Mouse (Mus musculus) left cerebral cortex, postnatal 14 days (tissue): Measurements from ENCODE around the gene Kctd7. TPM values are rescaled to one million over a fixed set of nuclear protein-coding genes. Genes with fewer than 3 reads are reported as not detected.

ENCODE experiments used
- DNase-seq, 2 experiments: peaks; one replicate each; pipeline ENCODE4 v3.0.0; 2021 to 2022; ENCODE audit warnings: low spot score in 2 of 2, mixed read lengths in 1 of 2
- intact Hi-C: fragments of 180-260 bp; cut with DNase I; formaldehyde crosslinking; loops from one replicate; pipeline ENCODE4 v1.15.1; 2025
- total RNA-seq, 2 experiments: library from RNA; stranded (reverse); gene quantifications; 2 replicates each; pipeline ENCODE4 v1.2.3; 2021

Gene Kctd7
- total RNA-seq, 2 experiments from 2014 or later, result 12.1 to 14.5 TPM

GRCm38 (mm10) chr5:130139393-130139792 lies 5.3 kb upstream of the Kctd7 start:
- peak; percentile 69 to 85 for DNase-seq
- intact Hi-C loops, result loop anchor here (5.0 kb wide), 2 partner anchors 97 to 117 kb away; no protein-coding TSS in a partner anchor

GRCm38 (mm10) chr5:130141138-130141537 lies 3.5 kb upstream of the Kctd7 start:
- DNase-seq, result no peak
- intact Hi-C loops, result loop anchor here (5.0 kb wide), 1 partner anchor 64 kb away; no protein-coding TSS in a partner anchor

- intact Hi-C loops, result loop anchor here (5.0 kb wide), 1 partner anchor 65 kb away; no protein-coding TSS in a partner anchor
- DNase-seq, result no peak
Observed at GRCm38 (mm10) chr5:130142041-130142440, 2.6 kb upstream of the Kctd7 start.

- no peak for DNase-seq
- intact Hi-C loops, result loop anchor here (5.0 kb wide), 1 partner anchor 66 kb away; no protein-coding TSS in a partner anchor
Observed at GRCm38 (mm10) chr5:130143101-130143500, 1.6 kb upstream of the Kctd7 start.

- intact Hi-C loops, result loop anchor here (5.0 kb wide), 1 partner anchor 67 kb away; no protein-coding TSS in a partner anchor
- peak; percentile 79 to 85 for DNase-seq
Observed at GRCm38 (mm10) chr5:130143977-130144333, 706 bp upstream of the Kctd7 start.

GRCm38 (mm10) chr5:130145961-130146360 lies 1.3 kb downstream of the Kctd7 start:
- DNase-seq, result peak; percentile 24 to 57

GRCm38 (mm10) chr5:130149726-130150310 lies 5.2 kb downstream of the Kctd7 start:
- DNase-seq, result no peak
- intact Hi-C loops, result no loop called here

More at GRCm38 (mm10) chr5:130145961-130146360, 1.3 kb downstream of the Kctd7 start:
- intact Hi-C loops, result no loop called here

GRCm38 (mm10) chr5:130154286-130154685 lies 9.6 kb downstream of the Kctd7 start:
- intact Hi-C loops, result no loop called here
- DNase-seq, result no peak

GRCm38 (mm10) chr5:130158545-130158944 lies 13.9 kb downstream of the Kctd7 start:
- DNase-seq, result no peak
- intact Hi-C loops, result no loop called here

GRCm38 (mm10) chr5:130159761-130160201 lies 15.1 kb downstream of the Kctd7 start:
- intact Hi-C loops, result no loop called here
- no peak for DNase-seq

GRCm38 (mm10) chr5:130163670-130164069 lies 19.0 kb downstream of the Kctd7 start:
- DNase-seq, result peak; percentile 67 to 81
- intact Hi-C loops, result no loop called here

- DNase-seq, result no peak
- intact Hi-C loops, result no loop called here
Observed at GRCm38 (mm10) chr5:130165213-130165612, 20.6 kb downstream of the Kctd7 start.

- intact Hi-C loops, result no loop called here
- no peak for DNase-seq
Observed at GRCm38 (mm10) chr5:130169109-130169508, 24.4 kb downstream of the Kctd7 start.

GRCm38 (mm10) chr5:130170666-130171422 lies 26.2 kb downstream of the Kctd7 start:
- DNase-seq, result no peak
- intact Hi-C loops, result loop anchor here (5.0 kb wide), 1 partner anchor 51 kb away; no protein-coding TSS in a partner anchor

GRCm38 (mm10) chr5:130171423-130171954 lies 26.8 kb downstream of the Kctd7 start, which contains the start of gene Rabgef1:
Gene Rabgef1 (plus strand): TSS chr5:130171798.
- peak; percentile 91 to 92 for DNase-seq
- intact Hi-C loops, result loop anchor here (5.0 kb wide), 1 partner anchor 51 kb away; no protein-coding TSS in a partner anchor

- peak; percentile 11 to 15 for DNase-seq
- intact Hi-C loops, result loop anchor here (5.0 kb wide), 1 partner anchor 50 kb away; no protein-coding TSS in a partner anchor
Observed at GRCm38 (mm10) chr5:130171956-130172601, 27.4 kb downstream of the Kctd7 start.

GRCm38 (mm10) chr5:130173012-130173411 lies 28.4 kb downstream of the Kctd7 start:
- no peak for DNase-seq
- intact Hi-C loops, result loop anchor here (5.0 kb wide), 1 partner anchor 49 kb away; no protein-coding TSS in a partner anchor

GRCm38 (mm10) chr5:130177871-130178270 lies 33.2 kb downstream of the Kctd7 start:
- no peak for DNase-seq
- intact Hi-C loops, result no loop called here

- intact Hi-C loops, result no loop called here
- no peak for DNase-seq
Observed at GRCm38 (mm10) chr5:130180362-130180761, 35.7 kb downstream of the Kctd7 start.
